Mouse (Mus musculus) embryonic fibroblast, embryonic 13.5 days (primary cell): ENCODE measurements around the gene Ces3a.
"Not testable (repeated sequence)": the region's sequence is repeated elsewhere in the genome, so short reads cannot be mapped to it uniquely, and the experiment has no call there.

ENCODE experiments used
- CTCF ChIP-seq: IDR thresholded peaks from 2 replicates; pipeline ENCODE4 v1.5.1; 2011; ENCODE audit warnings: mild to moderate bottlenecking, control low read depth, low read length, moderate library complexity, borderline replicate concordance; ENCODE audit not compliant: insufficient read depth
- POLR2A ChIP-seq: IDR thresholded peaks from 2 replicates; pipeline ENCODE4 v1.6.1; 2011; ENCODE audit warnings: low read depth, mild to moderate bottlenecking, control low read depth, low read length, moderate library complexity

DNA sequence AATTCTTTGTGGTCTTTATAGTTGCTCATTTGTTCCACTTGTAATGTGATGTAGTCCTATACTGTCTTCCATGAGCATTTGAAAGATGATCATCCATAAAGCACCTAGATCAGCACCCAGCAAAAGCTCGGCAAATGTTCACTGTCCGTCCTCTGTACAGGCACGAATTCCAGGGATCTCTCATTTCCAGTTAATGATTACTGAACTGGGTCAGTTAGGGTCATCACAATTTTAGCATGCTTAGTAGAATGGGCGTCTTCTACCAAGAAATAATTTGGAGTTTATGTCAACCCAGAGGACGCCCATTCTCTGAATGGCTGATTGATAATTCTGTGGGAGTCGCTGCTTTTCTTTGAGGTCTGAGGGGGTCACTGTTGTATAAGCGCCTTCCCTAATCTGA, 19.5 kb downstream of the Ces3a start:
- TF ChIP-seq POLR2A, CTCF: not testable (repeated sequence)
